Mouse (Mus musculus): ENCODE data around the gene Kbtbd4.

DNA sequence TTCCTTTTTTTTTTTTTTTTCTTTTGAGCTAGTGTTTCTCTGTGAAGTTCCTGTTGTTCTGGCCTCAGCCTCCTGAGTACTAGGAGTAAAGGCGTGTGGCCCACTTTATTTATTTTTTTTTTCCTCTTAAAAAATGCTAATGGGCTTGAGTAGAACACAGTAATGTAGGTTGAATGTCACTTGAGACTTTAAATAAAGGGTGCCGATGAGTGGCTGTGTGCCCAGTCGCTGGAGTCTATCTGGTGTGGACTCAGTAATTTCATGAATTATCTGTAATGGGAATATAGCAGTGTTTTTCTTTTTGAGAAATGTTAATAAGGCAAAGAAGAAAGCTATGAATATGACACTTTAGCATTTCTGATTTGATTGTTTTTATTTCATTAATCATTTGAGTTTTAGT lies 48.9 kb downstream of the Kbtbd4 start:
- no peak for TF ChIP-seq CTCF (IDR thresholded peaks at IDR 0.05; ENCODE audit: low read depth)
- TF ChIP-seq EP300 (IDR thresholded peaks at IDR 0.05; ENCODE audit: low read depth) = no peak
